Mouse (Mus musculus): ENCODE results near the gene Gm45799. TPM values are rescaled to one million over a fixed set of nuclear protein-coding genes. Genes with fewer than 3 reads are reported as not detected.

Gene Gm45799
- total RNA-seq, 4 experiments from 2014 or later, result 9.3 to 13.0 (median 11.2) TPM

DNA sequence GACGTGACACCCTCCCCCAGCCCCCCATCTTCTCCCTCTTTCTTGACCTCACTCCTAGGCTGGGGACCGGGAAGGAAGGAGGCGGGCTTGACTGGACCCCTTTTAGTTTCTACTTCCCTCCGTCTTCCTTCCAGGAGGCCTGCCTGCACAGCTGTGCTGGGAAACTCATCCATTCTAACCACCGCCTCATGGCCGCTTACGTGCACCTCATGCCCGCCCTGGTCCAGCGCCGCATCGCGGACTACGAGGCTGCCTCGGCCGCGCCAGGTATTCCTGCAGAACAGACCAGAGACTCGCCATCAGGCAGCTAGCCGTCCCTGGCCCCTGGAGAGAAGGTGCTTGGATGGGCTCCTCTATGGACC, 523 bp downstream of the Gm45799 start:
- no peak for DNase-seq (ENCODE audit: low spot score in 2 of 2)

DNA sequence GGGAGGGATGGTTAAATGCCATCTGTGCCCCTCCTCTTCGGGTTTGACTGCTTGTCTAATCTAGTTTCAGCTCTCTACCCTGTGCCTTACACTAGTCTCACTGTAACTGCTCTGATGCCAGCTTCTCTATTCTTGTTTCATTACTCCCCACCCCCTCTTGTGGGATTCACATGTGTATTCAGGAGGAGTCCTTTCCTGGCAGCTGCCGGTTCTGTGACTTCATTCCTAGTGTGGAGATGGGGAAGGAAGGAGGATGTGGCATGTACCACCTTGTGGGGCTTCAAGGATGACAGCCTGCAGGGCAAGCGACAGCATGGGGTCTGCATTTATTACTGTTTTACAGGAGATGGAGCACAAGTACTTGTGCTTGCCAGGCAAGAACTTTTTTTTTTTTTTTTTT, 1.6 kb downstream of the Gm45799 start:
- DNase-seq (ENCODE audit: low spot score in 2 of 2), result no peak

DNA sequence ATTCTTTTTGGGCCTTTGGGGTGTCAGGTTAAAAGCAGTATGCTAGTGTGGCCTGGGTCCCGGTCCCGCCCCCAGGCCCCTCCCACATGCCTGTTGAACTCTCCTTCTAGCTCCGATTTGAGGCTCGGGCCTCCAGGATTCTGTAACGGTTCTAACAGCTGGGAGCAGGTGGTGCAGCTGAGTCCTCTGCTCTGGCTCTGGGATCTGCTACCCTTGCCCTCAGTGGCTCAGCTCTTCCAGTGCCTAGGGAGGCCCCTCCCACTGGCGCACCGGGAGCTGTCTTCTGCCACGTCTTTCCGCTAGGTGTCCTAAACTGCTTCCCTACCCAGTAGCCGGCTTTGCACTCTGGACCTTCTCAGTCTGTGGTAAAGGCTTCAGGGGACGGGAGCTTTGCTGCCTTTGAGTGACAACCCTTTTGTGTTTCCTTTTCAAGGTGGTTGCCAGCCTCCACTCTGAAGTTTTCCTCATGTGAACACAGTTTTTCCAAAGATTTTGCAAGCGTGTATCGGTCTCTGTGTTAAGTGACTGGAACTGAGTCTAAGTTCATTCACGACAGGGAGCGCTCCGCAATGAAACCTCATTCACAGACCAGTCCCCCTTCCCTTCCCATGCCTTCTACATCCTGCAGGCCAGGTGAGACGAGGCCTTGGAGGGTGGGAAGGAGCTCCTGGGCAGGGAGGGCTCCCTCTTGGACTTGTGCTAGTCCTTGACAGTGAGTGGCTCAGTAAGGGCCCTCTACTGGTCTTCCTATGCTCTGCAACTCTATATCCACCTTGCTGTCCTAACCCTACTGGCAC, 10.5 kb downstream of the Gm45799 start, which contains the start of gene Dnhd1:
Dnhd1 (plus strand) TSS at position 189 of the 797 bp plus-strand sequence.
- DNase-seq (ENCODE audit: low spot score in 2 of 2), result peak in 1 of 2 experiments; percentile 55

DNA sequence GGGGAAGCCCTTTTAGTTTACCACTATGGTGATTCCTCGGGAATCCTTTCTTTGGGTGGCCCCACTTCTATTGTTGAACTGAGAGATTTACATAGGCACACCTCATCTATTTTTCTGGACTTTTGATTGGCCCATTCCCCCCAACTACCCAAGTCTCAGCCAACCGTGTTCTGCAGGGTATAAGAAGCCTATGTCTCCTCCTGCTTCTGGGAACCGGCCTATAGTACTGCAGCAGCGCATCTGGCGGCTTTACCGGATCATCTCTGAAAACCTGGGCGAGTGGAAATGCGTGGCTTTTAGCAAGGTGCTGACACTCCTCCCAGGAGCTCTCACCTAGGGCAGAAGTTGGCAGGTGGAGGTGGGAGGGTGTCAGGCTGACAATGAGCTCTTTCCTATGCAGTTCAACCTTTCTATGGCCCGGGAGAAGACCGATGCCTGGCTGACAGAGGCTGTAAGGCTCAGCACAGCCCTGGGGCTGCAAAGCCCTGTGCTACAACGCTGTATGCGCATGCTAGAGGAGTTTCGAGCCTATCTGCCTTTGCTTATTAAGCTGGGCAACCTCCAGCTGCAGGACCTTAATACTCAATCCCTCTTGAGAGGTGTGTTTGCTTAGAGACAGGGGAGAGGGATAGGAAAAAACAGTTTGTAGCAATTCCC, 45.3 kb downstream of the Gm45799 start:
- DNase-seq (ENCODE audit: low spot score in 2 of 2), result no peak

DNA sequence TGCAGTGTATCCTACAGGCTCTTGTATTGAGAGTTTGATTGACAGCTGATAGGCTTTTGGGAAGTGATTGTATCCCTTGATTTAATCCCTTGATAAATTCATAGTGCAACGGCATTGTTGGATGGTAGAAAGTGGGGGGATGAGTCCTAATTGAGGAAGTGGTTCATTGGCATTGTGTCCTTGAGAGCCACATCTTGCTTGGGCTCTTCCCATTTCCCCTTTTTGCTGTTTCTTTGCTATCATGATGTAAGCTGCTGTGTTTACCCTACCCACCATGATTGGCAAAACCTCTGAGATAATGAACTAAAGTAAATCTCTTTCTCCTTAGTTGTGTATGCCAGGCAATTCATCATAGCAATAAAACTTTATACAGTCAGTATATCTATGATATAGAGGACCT, 50.5 kb downstream of the Gm45799 start:
- no peak for DNase-seq (ENCODE audit: low spot score in 2 of 2)

DNA sequence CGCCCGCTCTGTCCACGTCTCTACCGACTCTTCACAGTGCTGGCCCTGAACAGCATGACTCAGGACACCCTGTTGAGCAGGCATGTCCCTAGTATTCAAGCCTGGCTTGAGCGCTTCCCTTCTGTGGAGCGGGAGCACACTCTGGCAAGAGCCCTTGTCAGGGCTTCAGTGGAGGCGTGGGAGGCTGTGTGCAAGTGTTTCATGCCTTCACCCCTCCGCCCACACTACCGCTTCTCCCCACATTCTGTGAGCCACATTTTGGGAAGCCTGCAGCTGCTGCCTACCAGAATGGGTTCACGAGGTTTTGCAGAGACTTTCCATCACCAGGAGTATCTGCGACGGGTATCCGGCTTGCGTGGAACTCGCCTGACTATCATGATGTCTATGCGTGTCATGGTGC, 62.8 kb downstream of the Gm45799 start:
- peak; percentile 20 to 47 for DNase-seq (ENCODE audit: low spot score in 2 of 2)

DNA sequence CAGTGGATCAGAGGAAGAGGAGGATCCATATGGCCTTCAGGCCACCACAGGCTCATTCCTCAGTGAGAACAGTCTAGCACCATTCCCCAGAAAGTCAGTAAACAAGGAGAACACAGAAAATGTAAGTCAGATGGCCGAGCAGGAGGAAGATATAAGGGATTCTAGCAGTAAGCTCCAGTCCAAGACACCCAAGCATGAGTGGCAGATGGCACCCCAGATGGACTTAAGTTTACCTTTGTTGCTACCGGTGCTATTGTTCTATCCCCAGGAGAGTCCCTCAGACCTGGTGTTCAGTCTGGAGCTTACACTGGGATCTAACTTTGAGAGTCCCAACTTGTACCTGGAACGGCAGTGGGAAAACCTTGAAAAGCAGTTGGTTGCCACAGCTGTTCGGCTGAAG, 63.5 kb downstream of the Gm45799 start:
- no peak for DNase-seq (ENCODE audit: low spot score in 2 of 2)

DNA sequence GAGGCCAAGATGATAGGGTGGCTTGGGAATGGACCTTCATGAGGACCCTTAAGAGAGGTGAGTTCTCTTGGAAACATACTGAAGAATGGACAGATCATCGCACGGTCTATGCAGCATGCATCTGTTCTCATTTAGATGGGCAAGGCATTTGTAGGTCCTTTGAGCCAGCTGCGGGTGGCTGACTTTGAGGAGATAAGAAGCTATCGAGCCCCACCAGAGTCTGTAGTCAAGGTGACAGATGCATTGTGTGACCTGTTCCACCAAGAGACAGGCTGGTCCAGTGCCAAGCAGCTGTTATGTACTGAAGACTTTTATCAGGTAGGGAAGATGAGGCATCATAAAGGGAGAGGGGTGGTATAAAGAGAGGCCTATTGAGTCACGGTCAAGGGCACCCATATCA, 68.4 kb downstream of the Gm45799 start:
- DNase-seq (ENCODE audit: low spot score in 2 of 2), result no peak

DNA sequence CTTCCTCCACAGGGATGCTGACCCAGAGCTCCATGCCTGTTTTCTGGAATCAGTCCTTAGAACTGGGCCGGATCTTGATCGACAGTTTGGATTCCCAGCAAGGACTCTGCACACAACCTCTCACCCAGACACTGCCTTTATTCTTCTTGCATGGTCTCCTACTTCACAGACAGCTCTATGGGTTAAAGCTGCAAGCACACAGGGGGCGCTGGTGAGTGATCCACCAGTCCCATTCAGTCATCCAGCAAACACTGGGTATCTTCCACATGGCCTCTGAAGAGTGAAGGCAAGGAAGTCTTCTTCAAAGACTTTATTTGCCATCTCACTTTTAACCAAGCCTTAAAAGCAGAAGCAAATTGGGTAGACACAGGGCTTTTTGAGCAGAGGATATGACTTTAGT, 75.0 kb downstream of the Gm45799 start:
- DNase-seq (ENCODE audit: low spot score in 2 of 2), result no peak

DNA sequence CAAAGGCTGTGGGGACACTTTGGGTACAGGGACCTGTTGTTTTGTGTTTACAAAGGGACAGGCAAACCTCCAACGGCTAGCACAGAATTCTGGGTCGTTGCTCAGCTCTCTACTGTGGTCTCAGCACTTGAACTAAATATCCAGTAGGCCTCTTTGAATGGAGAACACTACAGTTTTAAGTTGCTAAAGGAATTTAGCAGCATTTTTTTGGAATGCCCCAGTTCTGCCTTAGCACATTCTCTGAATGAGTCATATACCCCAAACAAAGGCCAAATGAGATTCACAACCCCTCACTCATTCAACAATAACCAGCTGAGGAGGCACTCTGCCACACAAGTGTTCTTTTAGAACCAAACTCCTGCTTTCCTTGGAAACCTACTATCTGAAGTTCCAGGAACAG, 81.6 kb downstream of the Gm45799 start:
- DNase-seq (ENCODE audit: low spot score in 2 of 2), result no peak

DNA sequence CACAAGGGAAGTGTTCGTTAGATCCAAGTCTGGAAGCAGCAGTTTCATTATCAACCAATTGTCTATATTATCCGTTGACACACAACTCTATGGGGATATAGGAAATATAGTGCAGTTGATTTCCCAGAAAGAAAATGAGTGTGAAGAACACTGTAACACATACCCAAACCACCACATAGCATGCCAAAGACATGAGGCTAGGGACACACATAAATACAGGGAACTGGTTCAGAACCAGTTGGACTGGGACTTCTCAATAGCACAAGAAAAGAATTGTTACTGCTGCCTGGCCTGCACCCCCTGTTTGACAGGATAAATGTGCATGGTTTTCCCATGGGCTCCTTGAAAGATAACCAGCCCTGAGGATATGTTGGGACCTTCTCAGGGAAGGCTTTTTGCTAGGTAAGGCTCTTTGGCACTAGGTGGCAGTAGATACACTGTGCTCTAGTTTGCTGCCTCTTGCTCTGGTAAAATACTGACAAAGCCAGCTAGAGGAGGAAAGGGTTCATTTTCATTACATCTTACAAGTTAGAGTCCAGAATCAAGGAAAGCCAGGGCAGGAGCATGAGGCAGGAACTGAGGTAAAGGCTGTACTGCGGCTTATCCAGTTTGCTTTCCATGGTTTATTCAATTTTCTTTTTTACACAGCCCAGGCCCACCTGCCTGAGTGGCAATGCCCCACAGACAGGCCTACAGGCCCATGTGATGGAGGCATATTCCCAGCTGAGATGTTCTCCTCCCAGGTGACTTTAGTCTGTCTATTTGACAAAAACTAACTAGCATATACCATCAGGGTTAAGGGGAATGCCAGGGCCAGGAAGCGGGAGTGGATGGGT, 86.0 kb downstream of the Gm45799 start:
- DNase-seq (ENCODE audit: low spot score in 2 of 2), result peak in 1 of 2 experiments; percentile 46

DNA sequence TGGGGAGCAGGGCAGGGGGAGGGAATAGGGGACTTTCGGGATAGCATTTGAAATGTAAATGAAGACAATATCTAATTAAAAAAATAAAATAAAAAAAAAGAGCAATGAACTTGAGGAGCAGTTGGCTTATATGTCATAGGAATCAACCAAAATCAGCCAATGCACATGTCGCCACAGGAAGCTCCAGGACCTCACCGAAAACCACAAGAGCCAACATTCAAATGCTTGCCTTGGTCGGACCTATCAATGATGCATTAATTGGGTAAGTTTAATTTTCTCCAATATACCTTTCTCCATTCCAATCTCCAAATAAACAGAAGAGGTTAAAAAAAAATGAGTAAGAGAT, 86.6 kb downstream of the Gm45799 start:
- DNase-seq (ENCODE audit: low spot score in 2 of 2), result no peak

DNA sequence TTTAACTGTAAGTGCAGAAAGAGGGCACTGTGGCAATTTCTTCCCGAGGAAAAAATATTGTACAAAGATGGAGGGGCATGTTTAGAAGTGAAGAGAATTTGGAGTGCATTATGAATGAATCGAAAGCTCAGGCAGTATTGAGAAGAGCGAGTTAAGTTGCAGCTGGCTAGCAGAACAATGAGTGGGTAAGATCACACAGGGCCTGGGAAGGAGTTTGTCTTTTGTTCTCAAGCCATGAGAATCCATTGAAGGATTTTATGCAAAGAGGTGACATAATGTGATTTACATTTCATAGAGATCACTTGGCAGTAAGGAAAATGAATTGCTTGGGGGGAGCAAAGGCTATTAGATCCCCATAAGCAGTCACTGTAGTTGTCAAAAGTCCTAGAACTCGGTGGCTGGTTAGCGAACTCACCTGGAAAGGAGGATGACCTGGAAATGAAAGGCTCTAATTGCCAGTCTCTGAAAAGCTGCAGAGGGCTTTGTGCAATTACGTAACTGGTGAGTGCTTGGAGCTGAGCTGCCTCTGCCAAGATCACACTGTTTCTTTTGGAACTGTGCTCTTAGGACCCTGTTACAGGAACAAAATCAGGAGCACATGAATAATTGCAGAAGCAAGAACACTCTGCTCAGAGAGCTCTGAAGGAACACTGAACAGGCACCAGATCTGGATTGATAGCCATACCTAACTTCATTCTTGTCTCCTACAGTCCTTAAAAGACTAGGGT, 88.5 kb downstream of the Gm45799 start:
- DNase-seq (ENCODE audit: low spot score in 2 of 2), result no peak

DNA sequence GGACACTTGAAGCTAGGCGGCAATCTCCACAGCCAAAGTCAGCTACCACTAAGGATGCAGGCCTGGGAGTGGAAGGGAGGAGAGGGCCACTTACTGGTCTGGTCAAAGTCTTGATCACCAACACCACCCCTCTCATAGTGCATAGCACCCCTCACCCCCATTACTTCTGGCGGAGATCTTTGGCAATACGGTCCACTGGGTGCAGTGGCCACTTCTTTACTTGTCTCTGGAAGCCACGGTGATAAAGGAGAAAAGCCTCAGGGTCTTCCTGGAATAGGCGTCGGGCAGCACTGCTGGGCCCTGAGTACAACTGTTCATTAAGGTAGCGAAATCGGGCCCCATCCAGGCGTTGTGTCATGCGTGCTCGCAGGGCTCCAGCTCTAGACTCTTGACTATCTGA, 93.5 kb downstream of the Gm45799 start:
- DNase-seq (ENCODE audit: low spot score in 2 of 2), result peak in 1 of 2 experiments; percentile 6

Other genes starting within 250 kb of the Gm45799 start
- gene Fam160a2, start 240.5 kb upstream of the Gm45799 start, total RNA-seq (2022), result 10 to 100 TPM; 64.6 to 72.6 (median 70.9) TPM
- gene Cnga4, start 236.0 kb upstream of the Gm45799 start, total RNA-seq (2022), result 1 to 10 TPM in 2 of 4 experiments, under 1 TPM in 2; 0.98 to 2.0 (median 1.1) TPM
- 10 to 100 TPM; 47.6 to 57.7 (median 52.5) TPM for gene Cckbr, start 214.8 kb upstream of the Gm45799 start, total RNA-seq (2022)
- gene Cavin3, start 158.3 kb upstream of the Gm45799 start, total RNA-seq (2022), result 10 to 100 TPM; 15.1 to 18.5 (median 17.0) TPM
- 100 to 1,000 TPM; 100 to 105 (median 101) TPM for gene Smpd1, start 86.2 kb upstream of the Gm45799 start, total RNA-seq (2022)
- gene Apbb1, start 58.9 kb upstream of the Gm45799 start, total RNA-seq (2022), result 100 to 1,000 TPM; 437 to 456 (median 444) TPM
- gene Hpx, start 40.4 kb upstream of the Gm45799 start, total RNA-seq (2022), result under 1 TPM; 0.33 to 0.63 (median 0.44) TPM
- gene Trim3, start 7.0 kb upstream of the Gm45799 start, total RNA-seq (2022), result 100 to 1,000 TPM; 137 to 154 (median 148) TPM
- 10 to 100 TPM; 63.0 to 74.1 (median 68.2) TPM for gene Timm10b, start 496 bp upstream of the Gm45799 start, total RNA-seq (2022)
- gene Arfip2, start 136 bp upstream of the Gm45799 start, total RNA-seq (2022), result 100 to 1,000 TPM in 1 of 4 experiments, 10 to 100 TPM in 3; 84.6 to 108 (median 91.6) TPM
- 1 to 10 TPM; 4.8 to 6.3 (median 5.7) TPM for gene Dnhd1, start 10.3 kb downstream of the Gm45799 start, total RNA-seq (2022)
- 10 to 100 TPM; 74.3 to 83.2 (median 81.6) TPM for gene Ilk, start 96.0 kb downstream of the Gm45799 start, total RNA-seq (2022)
- gene Rrp8, start 96.8 kb downstream of the Gm45799 start, total RNA-seq (2022), result 10 to 100 TPM; 12.5 to 15.5 (median 13.8) TPM
- gene Taf10, start 103.8 kb downstream of the Gm45799 start, total RNA-seq (2022), result 100 to 1,000 TPM in 3 of 4 experiments, 10 to 100 TPM in 1; 97.4 to 118 (median 113) TPM
- 10 to 100 TPM; 62.2 to 81.2 (median 67.1) TPM for gene Tpp1, start 111.7 kb downstream of the Gm45799 start, total RNA-seq (2022)
- 10 to 100 TPM in 1 of 4 experiments, 1 to 10 TPM in 3; 9.1 to 10.2 (median 9.5) TPM for gene Dchs1, start 147.1 kb downstream of the Gm45799 start, total RNA-seq (2022)
- gene Mrpl17, start 170.5 kb downstream of the Gm45799 start, total RNA-seq (2022), result 100 to 1,000 TPM in 3 of 4 experiments, 10 to 100 TPM in 1; 89.9 to 106 (median 102) TPM

Data from left cerebral cortex, adult 8-10 months (tissue).